Mouse (Mus musculus): ENCODE measurements around the gene Tmem87a. TPM values are rescaled to one million over a fixed set of nuclear protein-coding genes. Genes with fewer than 3 reads are reported as not detected.

The Tmem87a gene
- polyA plus RNA-seq, 1 experiment from 2014 or later = 13.4 TPM

DNA sequence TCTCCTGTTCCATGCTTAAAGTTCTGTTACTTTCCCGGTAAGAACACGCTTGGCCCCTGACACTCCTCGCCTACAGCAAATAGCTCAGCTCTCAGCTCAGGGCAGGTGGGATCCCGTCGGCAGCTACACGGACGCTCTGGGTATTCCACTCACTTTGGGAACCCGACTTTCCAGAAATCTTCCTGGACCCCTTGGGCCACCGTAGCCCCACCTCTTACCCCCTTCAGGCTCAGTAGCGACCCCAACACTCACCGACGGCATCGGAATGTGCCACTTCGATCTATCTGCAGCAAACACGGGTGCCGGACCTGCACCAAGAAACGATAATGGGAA lies 294 bp downstream of the Tmem87a start, which contains the start of gene Ganc:
Ganc (plus strand) TSS at position 244 of the 333 bp plus-strand sequence.
- Histone ChIP-seq H3K36me3 (no peaks in the 10 kb centered on the region), H3K4me2 (peak within 1 kb of the TSS; percentile 75), H3K4me3 (replicated peaks) (peak within 1 kb of the TSS; percentile 94), H3K9me3 (no peaks in the 10 kb centered on the region; the same call in 1 of the 2 replicates), H3K9ac (peak within 1 kb of the TSS; percentile 57), H3K27ac (peak within 1 kb of the TSS; percentile 94), H3K4me1 (peaks cover 8% of the 10 kb centered on the region; the same call in 1 of the 2 replicates), H3K27me3 (replicated peaks) (no peaks in the 10 kb centered on the region)
- ATAC-seq (ENCODE audit: insufficient read depth, low FRiP score, low read depth) = peak; percentile 66
- 0% methylated on average over 17 of the region's 17 CpGs for WGBS

DNA sequence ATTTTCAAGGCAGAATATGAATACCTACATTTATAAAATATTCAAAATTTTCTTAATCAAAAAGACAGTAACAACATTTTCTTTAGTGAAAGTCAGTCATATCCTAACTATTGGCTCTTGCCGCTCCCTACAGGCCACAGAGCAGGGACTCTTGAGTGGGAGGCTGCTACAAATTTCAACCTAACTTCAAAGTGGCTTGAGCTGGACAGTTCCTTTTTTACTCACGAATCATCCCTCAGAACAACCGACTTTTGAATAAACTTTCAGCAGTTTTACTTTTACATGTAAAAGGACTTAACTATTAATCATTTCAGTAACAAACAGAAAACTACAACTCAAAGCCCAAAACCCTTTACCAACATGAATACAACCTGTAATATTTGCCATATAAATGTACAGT lies 1.1 kb downstream of the Tmem87a start:
- no peak overlapping the region for H3K9ac ChIP-seq
- no peak for ATAC-seq (ENCODE audit: insufficient read depth, low FRiP score, low read depth)
- WGBS = 26% methylated on average over 3 of the region's 3 CpGs
- H3K9me3 ChIP-seq = no peaks in the 10 kb centered on the region
- H3K27ac ChIP-seq = no peak overlapping the region
- H3K36me3 ChIP-seq = no peaks in the 10 kb centered on the region
- peaks cover 8% of the 10 kb centered on the region; the same call in 1 of the 2 replicates for H3K4me1 ChIP-seq
- H3K27me3 ChIP-seq (replicated peaks) = no peaks in the 10 kb centered on the region
- H3K4me2 ChIP-seq = peak overlapping the region; percentile 48
- peak overlapping the region; percentile 94; the same call in 1 of the 2 replicates for H3K4me3 ChIP-seq (replicated peaks)

DNA sequence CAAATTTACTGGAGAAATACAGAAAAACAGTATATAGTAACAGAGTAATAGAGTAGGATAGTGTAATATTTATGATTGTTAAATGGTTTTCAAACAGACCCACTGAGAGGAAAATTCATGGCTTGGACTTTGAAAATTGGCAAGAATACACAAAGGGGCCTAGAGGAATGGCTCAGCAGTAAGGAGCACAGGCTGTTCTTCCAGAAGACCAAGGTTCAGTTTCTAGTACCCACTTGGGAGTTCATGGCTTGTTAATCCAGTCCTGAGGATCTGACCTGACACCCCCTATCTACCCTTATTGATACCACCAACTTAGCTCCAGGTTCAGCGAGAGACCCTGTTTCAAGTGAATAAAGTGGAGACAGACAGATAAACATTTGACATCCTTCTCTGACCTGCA lies 6.0 kb downstream of the Tmem87a start:
- H3K4me2 ChIP-seq = no peak overlapping the region
- 95% methylated on average over 1 of the region's 1 CpGs for WGBS
- no peaks in the 10 kb centered on the region for H3K27me3 ChIP-seq (replicated peaks)
- H3K36me3 ChIP-seq = peaks cover 8% of the 10 kb centered on the region
- H3K4me1 ChIP-seq = 0 out of 2 replicates have a peak, but pooled peaks cover 4% of the 10 kb centered on the region
- no peak overlapping the region for H3K9ac ChIP-seq
- H3K9me3 ChIP-seq = no peaks in the 10 kb centered on the region
- ATAC-seq (ENCODE audit: insufficient read depth, low FRiP score, low read depth) = no peak
- no peak overlapping the region for H3K4me3 ChIP-seq (replicated peaks)
- no peak overlapping the region for H3K27ac ChIP-seq

DNA sequence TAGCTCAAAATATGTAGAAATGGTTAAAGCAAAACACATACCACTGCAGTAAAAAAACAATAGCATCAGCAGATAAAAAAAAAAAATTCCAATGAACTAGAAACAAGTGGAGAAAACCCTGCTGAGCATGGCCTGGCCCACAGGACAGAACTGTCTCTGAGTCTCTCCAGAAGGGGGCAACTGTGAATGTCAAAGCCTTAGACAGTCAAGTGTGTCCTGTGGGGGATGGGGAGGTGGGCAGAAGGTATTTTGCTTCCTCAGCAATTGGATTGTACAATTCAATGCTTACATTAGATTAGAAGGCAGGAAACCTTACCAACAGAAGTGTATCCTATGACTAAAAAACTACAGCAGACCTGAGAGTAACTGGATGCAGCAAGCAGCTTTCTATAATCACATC lies 11.5 kb downstream of the Tmem87a start:
- Histone ChIP-seq H3K36me3 (peaks cover 20% of the 10 kb centered on the region), H3K4me1 (no peaks in the 10 kb centered on the region), H3K9me3 (no peaks in the 10 kb centered on the region), H3K4me2 (no peak overlapping the region), H3K4me3 (replicated peaks) (no peak overlapping the region), H3K9ac (no peak overlapping the region), H3K27me3 (replicated peaks) (no peaks in the 10 kb centered on the region), H3K27ac (no peak overlapping the region)
- ATAC-seq (ENCODE audit: insufficient read depth, low FRiP score, low read depth) = no peak

DNA sequence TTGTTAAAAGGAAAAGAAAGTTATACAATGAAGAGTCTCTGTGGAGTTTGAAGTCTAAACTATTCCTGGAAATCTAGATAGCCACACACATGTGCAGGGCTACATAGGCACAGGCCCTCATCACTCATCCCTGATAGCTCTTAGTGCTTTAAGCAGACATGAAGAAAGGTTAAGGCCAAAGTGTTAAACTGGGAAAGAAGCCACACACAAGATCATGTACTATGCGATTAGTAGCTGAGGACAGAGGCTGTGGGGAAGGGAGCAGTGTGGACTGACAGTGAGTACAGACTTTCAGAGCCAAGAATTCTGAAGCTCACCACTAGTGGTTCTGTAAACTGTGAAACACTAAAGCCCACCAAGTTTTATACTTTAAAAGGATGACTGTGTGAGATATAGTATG lies 13.0 kb downstream of the Tmem87a start:
- Histone ChIP-seq H3K27ac (no peak overlapping the region), H3K36me3 (peaks cover 20% of the 10 kb centered on the region), H3K4me2 (no peak overlapping the region), H3K4me3 (replicated peaks) (no peak overlapping the region), H3K27me3 (replicated peaks) (no peaks in the 10 kb centered on the region), H3K9me3 (no peaks in the 10 kb centered on the region), H3K9ac (no peak overlapping the region), H3K4me1 (no peaks in the 10 kb centered on the region)
- 97% methylated on average over 1 of the region's 1 CpGs for WGBS
- ATAC-seq (ENCODE audit: insufficient read depth, low FRiP score, low read depth) = no peak

DNA sequence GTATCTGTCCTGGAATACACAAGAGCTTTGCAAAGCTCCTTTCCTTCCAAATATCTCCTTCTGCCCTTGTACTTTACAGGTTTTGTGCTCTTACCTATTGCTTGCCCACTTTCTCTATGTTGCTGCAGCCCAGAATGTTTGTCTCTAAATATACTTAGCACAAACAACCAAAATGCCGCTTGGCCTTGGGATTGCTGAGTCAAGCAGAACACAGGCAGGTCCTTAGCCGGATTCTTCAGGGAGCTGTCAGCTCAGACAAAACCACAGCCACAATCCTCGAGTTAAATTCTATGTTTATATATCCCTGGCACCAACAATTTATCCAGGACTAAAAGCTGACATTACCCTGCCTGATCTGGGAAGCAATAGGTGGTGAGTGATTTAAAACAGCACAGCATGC lies 14.5 kb downstream of the Tmem87a start:
- Histone ChIP-seq H3K4me1 (no peaks in the 10 kb centered on the region), H3K4me3 (replicated peaks) (no peak overlapping the region), H3K27ac (no peak overlapping the region), H3K27me3 (replicated peaks) (no peaks in the 10 kb centered on the region), H3K4me2 (no peak overlapping the region), H3K9me3 (no peaks in the 10 kb centered on the region), H3K36me3 (peaks cover 20% of the 10 kb centered on the region), H3K9ac (no peak overlapping the region)
- WGBS = 62% methylated on average over 3 of the region's 3 CpGs
- ATAC-seq (ENCODE audit: insufficient read depth, low FRiP score, low read depth) = no peak

DNA sequence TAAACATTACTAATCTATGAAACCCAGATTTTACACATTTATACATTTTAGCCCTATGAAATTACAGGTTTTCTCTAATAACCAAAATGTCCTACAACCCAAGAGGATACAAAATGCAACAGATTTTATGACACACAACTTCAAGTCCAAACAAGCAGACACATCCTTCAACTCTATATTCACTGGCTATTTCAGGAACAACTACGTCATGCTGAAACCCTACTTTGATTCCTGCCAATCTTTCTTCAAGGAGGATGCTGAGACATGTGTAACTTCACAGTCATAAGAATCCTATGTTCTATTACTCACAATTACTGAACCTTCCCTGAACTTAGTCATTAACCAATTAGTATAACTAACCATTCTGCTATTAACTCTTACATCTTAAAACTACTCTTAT lies 16.6 kb downstream of the Tmem87a start:
- Histone ChIP-seq H3K4me1 (no peaks in the 10 kb centered on the region), H3K9me3 (no peaks in the 10 kb centered on the region), H3K4me3 (replicated peaks) (no peak overlapping the region), H3K9ac (no peak overlapping the region), H3K27me3 (replicated peaks) (no peaks in the 10 kb centered on the region), H3K4me2 (no peak overlapping the region), H3K27ac (no peak overlapping the region), H3K36me3 (peaks cover 16% of the 10 kb centered on the region)
- ATAC-seq (ENCODE audit: insufficient read depth, low FRiP score, low read depth) = no peak
- WGBS = 93% methylated on average over 1 of the region's 1 CpGs

DNA sequence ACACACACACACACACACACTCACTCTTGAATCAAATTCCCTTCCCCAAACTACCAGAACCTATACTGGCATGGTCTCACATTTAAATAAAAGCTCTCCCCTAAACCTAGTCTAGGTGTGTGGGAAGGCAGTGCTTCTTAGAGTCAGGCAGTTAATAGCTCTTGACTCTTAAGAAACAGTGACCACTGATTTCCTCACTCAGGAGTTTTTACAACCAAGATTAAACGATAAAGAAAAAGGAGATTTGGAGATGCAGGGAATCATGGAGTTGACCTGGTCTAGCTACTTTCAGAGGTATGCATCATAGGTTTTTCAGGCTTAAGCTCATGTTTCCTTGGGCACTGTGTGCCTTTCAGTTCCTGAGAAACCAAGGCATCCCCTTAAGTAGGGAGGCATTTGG lies 17.6 kb downstream of the Tmem87a start:
- H3K4me1 ChIP-seq = no peaks in the 10 kb centered on the region
- H3K27me3 ChIP-seq (replicated peaks) = no peaks in the 10 kb centered on the region
- peaks cover 21% of the 10 kb centered on the region for H3K36me3 ChIP-seq
- no peaks in the 10 kb centered on the region for H3K9me3 ChIP-seq
- no peak overlapping the region for H3K27ac ChIP-seq
- no peak for ATAC-seq (ENCODE audit: insufficient read depth, low FRiP score, low read depth)
- H3K9ac ChIP-seq = no peak overlapping the region
- H3K4me3 ChIP-seq (replicated peaks) = no peak overlapping the region
- no peak overlapping the region for H3K4me2 ChIP-seq
- 86% methylated on average over 1 of the region's 1 CpGs for WGBS

DNA sequence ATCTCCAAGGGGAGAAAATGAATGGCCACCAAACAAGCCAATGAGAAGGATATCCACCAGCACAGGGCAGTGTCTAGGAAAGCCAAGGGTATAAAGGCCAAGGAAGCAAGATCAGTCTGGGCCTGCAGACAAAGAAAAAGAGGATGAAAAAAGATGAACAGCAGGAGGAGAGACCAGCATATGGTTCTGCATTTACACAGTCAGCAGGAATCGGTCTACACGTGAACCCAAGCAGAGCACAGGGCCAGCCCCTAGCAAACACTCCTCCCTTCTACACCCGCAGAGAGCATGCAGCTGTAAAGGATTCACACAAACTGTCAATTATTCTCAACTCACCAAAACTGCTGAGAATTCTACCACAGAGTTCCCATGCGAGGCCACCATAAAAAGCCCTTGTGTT lies 30.1 kb downstream of the Tmem87a start:
- 81% methylated on average over 4 of the region's 4 CpGs for WGBS

DNA sequence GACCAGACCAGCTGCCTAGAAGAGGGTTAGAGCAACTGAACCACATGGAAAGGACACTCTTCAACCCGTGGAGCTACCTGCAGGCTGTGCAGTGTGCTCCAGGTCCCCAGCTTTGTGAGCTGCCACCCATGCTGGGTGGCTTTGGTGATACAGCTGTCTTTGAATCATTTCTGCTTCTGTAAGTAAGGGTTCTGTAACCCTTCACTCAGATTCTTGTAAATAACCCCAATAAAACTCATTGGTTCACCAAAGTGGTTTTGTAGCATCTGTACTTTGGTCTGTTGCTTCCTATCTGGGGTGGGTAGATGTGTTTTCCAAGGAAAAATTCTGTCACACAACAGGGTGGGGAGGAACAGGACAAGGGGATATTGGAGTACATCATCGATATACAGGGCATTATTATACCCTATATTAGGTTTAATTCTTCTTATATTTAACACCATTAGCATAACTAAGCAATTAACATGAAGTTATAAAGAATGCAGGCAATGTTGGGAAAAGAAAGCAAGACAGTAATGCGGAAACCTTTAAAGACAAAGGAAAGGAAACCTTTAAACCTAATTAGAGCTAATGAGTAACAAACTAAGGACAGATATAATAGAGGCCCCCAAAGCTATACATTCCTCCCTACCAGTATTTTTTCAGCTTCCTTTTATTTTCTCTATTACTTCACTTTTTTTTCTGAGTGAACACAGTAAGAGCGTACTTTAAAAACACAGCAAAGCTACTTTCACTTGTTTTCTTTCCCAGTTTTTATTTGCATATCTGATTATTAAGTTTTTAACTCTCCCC lies 36.3 kb downstream of the Tmem87a start:
- no peak for ATAC-seq (ENCODE audit: insufficient read depth, low FRiP score, low read depth)
- Histone ChIP-seq H3K9me3 (no peaks in the 10 kb centered on the region), H3K4me2 (no peak overlapping the region), H3K4me3 (replicated peaks) (no peak overlapping the region), H3K27me3 (replicated peaks) (no peaks in the 10 kb centered on the region), H3K9ac (no peak overlapping the region), H3K36me3 (peaks cover 50% of the 10 kb centered on the region), H3K27ac (no peak overlapping the region), H3K4me1 (no peaks in the 10 kb centered on the region)
- 96% methylated on average over 4 of the region's 4 CpGs for WGBS

More for the DNA sequence above, 30.1 kb downstream of the Tmem87a start:
- no peak for ATAC-seq (ENCODE audit: insufficient read depth, low FRiP score, low read depth)
- H3K27me3 ChIP-seq (replicated peaks) = no peaks in the 10 kb centered on the region
- H3K9me3 ChIP-seq = no peaks in the 10 kb centered on the region
- no peak overlapping the region for H3K4me2 ChIP-seq
- no peak overlapping the region for H3K4me3 ChIP-seq (replicated peaks)
- no peak overlapping the region for H3K9ac ChIP-seq
- H3K4me1 ChIP-seq = no peaks in the 10 kb centered on the region
- no peak overlapping the region for H3K27ac ChIP-seq
- peaks cover 42% of the 10 kb centered on the region for H3K36me3 ChIP-seq

DNA sequence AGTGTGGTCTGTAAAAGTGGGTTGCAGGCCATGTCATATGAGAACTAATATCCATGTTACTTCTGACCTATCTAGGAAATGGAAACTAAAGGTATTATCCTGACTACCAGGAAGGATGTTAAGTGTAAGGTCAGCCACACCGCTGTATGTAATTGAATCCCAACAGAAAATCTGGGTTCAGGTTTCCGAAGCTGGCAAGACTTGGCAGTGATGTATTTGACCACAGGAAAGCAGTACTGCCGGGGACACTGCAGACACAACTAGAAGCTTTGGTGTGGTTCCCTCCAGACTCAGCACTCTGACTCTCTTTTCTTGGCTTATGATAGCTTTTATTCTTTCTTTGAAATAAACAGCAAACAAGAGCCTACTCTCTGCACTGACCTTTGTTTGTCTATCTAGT lies 37.4 kb downstream of the Tmem87a start:
- Histone ChIP-seq H3K27ac (no peak overlapping the region), H3K9ac (no peak overlapping the region), H3K9me3 (no peaks in the 10 kb centered on the region), H3K36me3 (peaks cover 53% of the 10 kb centered on the region), H3K4me1 (no peaks in the 10 kb centered on the region), H3K4me2 (no peak overlapping the region), H3K27me3 (replicated peaks) (no peaks in the 10 kb centered on the region), H3K4me3 (replicated peaks) (no peak overlapping the region)
- no peak for ATAC-seq (ENCODE audit: insufficient read depth, low FRiP score, low read depth)
- WGBS = 84% methylated on average over 3 of the region's 3 CpGs

DNA sequence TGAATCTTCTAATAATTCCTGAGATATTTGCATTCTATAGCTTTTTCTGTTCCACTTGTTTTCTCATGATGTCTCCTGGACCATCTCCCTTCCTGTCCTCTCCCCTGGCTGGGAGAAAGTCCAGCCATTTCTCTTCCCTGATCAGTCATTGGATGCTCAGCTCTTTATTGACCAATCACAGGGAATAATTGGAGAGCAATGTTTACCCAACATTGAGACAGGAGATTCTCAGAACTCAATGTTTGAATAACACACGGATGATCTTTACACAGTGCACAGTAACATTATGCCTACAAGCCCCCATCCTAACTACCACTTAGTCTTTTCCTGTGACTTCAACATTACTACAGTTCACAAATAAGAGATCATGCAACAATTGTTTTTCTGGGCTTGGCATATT lies 43.5 kb downstream of the Tmem87a start:
- Histone ChIP-seq H3K36me3 (peaks cover 40% of the 10 kb centered on the region), H3K9ac (no peak overlapping the region), H3K27me3 (replicated peaks) (no peaks in the 10 kb centered on the region), H3K4me2 (no peak overlapping the region), H3K4me3 (replicated peaks) (no peak overlapping the region), H3K9me3 (no peaks in the 10 kb centered on the region), H3K27ac (no peak overlapping the region), H3K4me1 (no peaks in the 10 kb centered on the region)
- 68% methylated on average over 1 of the region's 1 CpGs for WGBS
- ATAC-seq (ENCODE audit: insufficient read depth, low FRiP score, low read depth) = no peak

Measured in stomach, embryonic 15.5 days (tissue).